Mouse (Mus musculus) heart, embryonic 14.5 days (tissue): ENCODE measurements around the gene Otud7a. TPM values are rescaled to one million over a fixed set of nuclear protein-coding genes. Genes with fewer than 3 reads are reported as not detected.
A peak's percentile ranks its signal among the peaks of the same experiment; 100 is the strongest.
"Not testable (repeated sequence)": the region's sequence is repeated elsewhere in the genome, so short reads cannot be mapped to it uniquely, and the experiment has no call there.

Experiments
- ATAC-seq: fragments of 200-750 bp; cut with Nextera tagmentation; 2 replicates; pipeline ENCODE4 v1.8.0; 2017; ENCODE audit warnings: low read depth, moderate TSS enrichment; ENCODE audit not compliant: insufficient number of reproducible peaks, insufficient read depth, low FRiP score
- H3K27ac ChIP-seq, 2 experiments: fragments of 200-500 bp in 1 of 2; fragments of 300-500 bp in 1 of 2; sonication (generic) in 1 of 2; replicated peaks in 1 of 2; 2 replicates each; pipeline ENCODE4 v1.5.1; 2012 to 2014; ENCODE audit warnings: low read depth in 2 of 2, low read length in 2 of 2, control low read depth in 1 of 2, mild to moderate bottlenecking in 1 of 2, mixed read lengths in 1 of 2; ENCODE audit not compliant: control insufficient read depth in 1 of 2, insufficient read depth in 1 of 2
- H3K27me3 ChIP-seq: fragments of 300-500 bp; sonication (generic); 2 replicates; pipeline ENCODE4 v1.6.1; 2014; ENCODE audit warnings: mild to moderate bottlenecking, low read length, control low read depth; ENCODE audit not compliant: control insufficient read depth, insufficient read depth
- H3K36me3 ChIP-seq: fragments of 300-500 bp; sonication (generic); 2 replicates; pipeline ENCODE4 v1.6.1; 2014; ENCODE audit warnings: mild to moderate bottlenecking, control low read depth, low read length, mixed read lengths; ENCODE audit not compliant: control insufficient read depth, insufficient read depth
- H3K4me1 ChIP-seq, 2 experiments: fragments of 200-500 bp in 1 of 2; fragments of 300-500 bp in 1 of 2; sonication (generic) in 1 of 2; 2 replicates each; pipeline ENCODE4 v1.6.1; 2012 to 2014; ENCODE audit warnings: low read length in 2 of 2, control low read depth in 1 of 2, mixed read lengths in 1 of 2; ENCODE audit not compliant: control insufficient read depth in 2 of 2, insufficient read depth in 2 of 2
- H3K4me2 ChIP-seq: fragments of 300-500 bp; sonication (generic); 2 replicates; pipeline ENCODE4 v1.6.1; 2014; ENCODE audit warnings: mild to moderate bottlenecking, low read length
- H3K4me3 ChIP-seq, 2 experiments: fragments of 200-500 bp in 1 of 2; fragments of 300-500 bp in 1 of 2; sonication (generic) in 1 of 2; 2 replicates each; pipeline ENCODE4 v1.5.1; 2012 to 2014; ENCODE audit warnings: low read length in 2 of 2, mild to moderate bottlenecking in 2 of 2, control low read depth in 1 of 2, low read depth in 1 of 2, moderate library complexity in 1 of 2; ENCODE audit not compliant: control insufficient read depth in 1 of 2, insufficient read depth in 1 of 2
- H3K9ac ChIP-seq: fragments of 300-500 bp; sonication (generic); 2 replicates; pipeline ENCODE4 v1.6.1; 2014; ENCODE audit warnings: mild to moderate bottlenecking, low read length
- H3K9me3 ChIP-seq: fragments of 300-500 bp; sonication (generic); 2 replicates; pipeline ENCODE4 v1.6.1; 2016; ENCODE audit warnings: low read length, control low read depth; ENCODE audit not compliant: control insufficient read depth
- WGBS: fragments of 180-500 bp; shearing (Covaris S2); extraction: QIAGEN DNeasy Blood & Tissue Kit; methylation state at CpG from one replicate; pipeline ENCODE4 v1.1.7; 2014; 5-methylcytosine and 5-hydroxymethylcytosine counted together
- polyA plus RNA-seq: library from polyadenylated mRNA; unstranded; fragments of >200 nt; fragmentation: Nextera tagmentation; extraction: Ambion mirVana; gene quantifications from 2 replicates; pipeline ENCODE4 v1.2.1, GENCODE M21; 2014

The Otud7a gene
- polyA plus RNA-seq, 1 experiment from 2014 or later, result 0.22 TPM

DNA sequence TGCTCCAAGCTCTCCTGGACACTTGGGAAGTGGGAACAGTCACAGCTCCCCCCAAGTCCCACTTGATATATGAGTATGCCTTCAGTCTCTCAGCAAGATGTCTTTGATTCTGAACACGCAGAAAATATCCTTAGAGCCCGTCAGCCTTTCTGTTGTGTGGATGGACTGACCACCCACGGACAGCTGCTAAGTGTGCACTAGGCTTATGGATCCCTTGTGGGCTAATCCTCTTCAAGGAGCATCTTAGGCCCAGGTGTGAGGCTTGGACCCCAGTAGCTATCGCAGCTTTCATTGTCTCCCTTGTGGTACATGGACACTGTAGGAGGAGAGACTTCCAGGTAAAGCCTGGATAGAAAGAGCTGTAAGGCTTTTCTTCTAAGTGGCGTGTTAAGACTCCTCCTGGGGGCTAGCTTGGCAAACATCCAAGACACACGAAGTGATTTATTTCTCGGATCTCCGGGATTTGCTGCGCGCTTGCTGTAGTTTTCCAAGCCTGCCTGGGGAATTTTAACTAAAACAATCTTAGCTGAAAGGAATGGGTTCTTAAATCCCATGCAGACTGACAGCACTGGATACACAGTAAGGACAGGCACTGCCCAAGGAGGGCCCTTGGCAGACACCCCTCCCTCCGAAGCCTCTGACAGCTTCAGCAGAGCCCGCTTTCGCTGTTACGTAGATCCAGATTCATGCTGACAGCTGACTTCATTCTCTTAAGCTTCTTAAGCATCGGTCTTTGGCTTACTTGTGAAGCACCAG, 223.6 kb downstream of the Otud7a start:
- WGBS, result 68% methylated on average over 15 of the region's 15 CpGs
- no peak overlapping the region for H3K4me2 ChIP-seq
- no peak overlapping the region for H3K9ac ChIP-seq
- no peak overlapping the region for H3K4me3 ChIP-seq
- H3K36me3 ChIP-seq, result no peaks in the 10 kb centered on the region
- no peaks in the 10 kb centered on the region for H3K4me1 ChIP-seq
- ATAC-seq, result no peak
- no peak overlapping the region for H3K27ac ChIP-seq
- H3K27me3 ChIP-seq, result no peaks in the 10 kb centered on the region
- no peaks in the 10 kb centered on the region for H3K9me3 ChIP-seq

DNA sequence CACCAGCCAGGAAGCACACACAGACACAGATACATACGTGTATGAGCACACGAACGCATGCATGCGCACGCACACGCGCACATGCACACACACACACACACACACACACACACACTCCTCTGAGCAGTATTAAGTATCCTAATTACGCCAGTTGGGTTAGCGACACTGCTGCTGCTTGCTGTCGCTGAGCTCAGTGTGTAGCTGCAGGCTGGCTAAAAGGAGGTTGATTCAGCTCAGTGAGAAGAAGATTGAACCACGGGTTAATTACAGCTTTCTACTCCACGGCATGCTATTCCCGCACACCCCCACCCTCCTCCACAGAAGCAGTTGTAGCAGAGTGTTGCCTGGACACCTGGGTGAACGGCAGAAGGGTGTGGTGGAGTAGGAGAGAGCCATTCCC, 224.4 kb downstream of the Otud7a start:
- no peak overlapping the region for H3K27ac ChIP-seq
- H3K9me3 ChIP-seq, result no peaks in the 10 kb centered on the region
- H3K4me1 ChIP-seq, result no peaks in the 10 kb centered on the region
- no peak overlapping the region for H3K4me2 ChIP-seq
- no peaks in the 10 kb centered on the region for H3K36me3 ChIP-seq
- WGBS, result 81% methylated on average over 14 of the region's 14 CpGs
- no peak for ATAC-seq
- H3K27me3 ChIP-seq, result no peaks in the 10 kb centered on the region
- no peak overlapping the region for H3K4me3 ChIP-seq
- H3K9ac ChIP-seq, result no peak overlapping the region

DNA sequence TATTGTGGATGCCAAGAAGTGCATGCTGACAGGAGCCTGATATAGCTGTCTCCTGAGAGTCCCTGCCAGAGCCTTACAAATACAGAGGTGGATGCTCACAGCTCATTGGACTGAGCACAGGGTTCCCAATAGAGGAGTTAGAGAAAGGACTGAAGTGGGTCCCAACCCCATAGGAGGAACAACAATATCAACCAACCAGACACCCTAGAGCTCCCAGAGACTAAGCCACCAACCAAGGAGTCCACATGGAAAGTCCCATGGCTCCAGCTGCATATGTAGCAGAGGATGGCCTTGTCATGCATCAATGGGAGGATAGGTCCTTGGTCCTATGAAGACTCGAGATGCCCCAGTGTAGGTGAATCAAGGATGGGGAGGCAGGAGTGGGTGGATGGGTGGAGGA, 226.4 kb downstream of the Otud7a start:
- WGBS, result 76% methylated on average over 1 of the region's 1 CpGs
- H3K36me3 ChIP-seq, H3K27me3 ChIP-seq, H3K27ac ChIP-seq, H3K4me3 ChIP-seq, H3K9ac ChIP-seq, H3K9me3 ChIP-seq, H3K4me1 ChIP-seq, ATAC-seq, H3K4me2 ChIP-seq: not testable (repeated sequence)

DNA sequence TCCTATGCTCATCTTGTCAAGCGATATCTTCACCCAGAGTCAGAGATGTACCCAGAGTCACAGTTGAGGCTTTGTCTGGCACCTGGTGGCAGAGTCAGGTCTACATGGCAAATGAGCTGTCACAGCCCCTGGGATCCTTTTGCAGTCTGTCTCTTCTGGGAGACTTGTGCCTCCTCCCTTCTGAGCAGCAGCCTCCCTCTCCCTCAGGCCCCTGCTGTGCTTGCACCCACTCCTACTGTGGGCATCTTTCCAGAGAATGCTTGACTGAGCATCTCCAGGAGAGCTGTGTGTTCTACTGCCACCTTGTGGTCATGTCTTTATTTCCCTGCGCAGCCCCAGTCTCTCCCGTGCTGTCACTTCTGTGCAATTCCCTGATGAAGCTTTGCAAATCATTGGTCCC, 227.4 kb downstream of the Otud7a start:
- Histone ChIP-seq H3K27ac (no peak overlapping the region), H3K4me3 (no peak overlapping the region), H3K27me3 (no peaks in the 10 kb centered on the region), H3K4me1 (peaks cover 2 to 7% of the 10 kb centered on the region in 2 experiments; a peak in 3 of 4 replicates), H3K4me2 (no peak overlapping the region), H3K9me3 (no peaks in the 10 kb centered on the region), H3K36me3 (no peaks in the 10 kb centered on the region), H3K9ac (no peak overlapping the region)
- peak; percentile 49; the same call in 1 of the 2 replicates for ATAC-seq
- 23% methylated on average over 3 of the region's 3 CpGs for WGBS

DNA sequence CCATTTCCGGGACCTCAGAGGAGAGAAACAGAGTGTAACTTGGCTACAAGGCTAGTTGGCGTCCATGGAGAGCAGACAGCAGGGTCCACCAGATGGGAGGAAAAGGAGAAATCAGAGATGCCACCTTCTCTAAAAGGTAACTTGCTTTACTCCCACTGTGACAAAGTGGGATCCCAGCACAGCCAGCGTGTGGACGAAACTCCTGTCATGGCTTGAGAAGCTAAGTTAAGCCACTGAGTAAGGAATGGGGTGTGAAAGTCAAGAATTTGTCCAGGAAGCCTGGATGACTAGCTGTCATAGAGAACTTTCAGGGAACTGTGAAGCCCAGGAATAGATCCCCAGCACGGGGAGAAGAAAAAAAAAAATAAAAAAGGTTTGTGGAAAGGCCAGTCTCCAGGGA, 232.1 kb downstream of the Otud7a start:
- no peak overlapping the region for H3K4me2 ChIP-seq
- H3K9me3 ChIP-seq, result no peaks in the 10 kb centered on the region
- no peaks in the 10 kb centered on the region for H3K36me3 ChIP-seq
- no peak overlapping the region for H3K9ac ChIP-seq
- H3K4me1 ChIP-seq, result peaks cover 6 to 20% of the 10 kb centered on the region in 2 experiments
- ATAC-seq, result no peak
- H3K27ac ChIP-seq, result peak overlapping the region in 1 of 2 experiments; percentile 53; a peak in 1 of 4 replicates
- no peaks in the 10 kb centered on the region for H3K27me3 ChIP-seq
- WGBS, result 57% methylated on average over 5 of the region's 5 CpGs
- H3K4me3 ChIP-seq, result no peak overlapping the region

DNA sequence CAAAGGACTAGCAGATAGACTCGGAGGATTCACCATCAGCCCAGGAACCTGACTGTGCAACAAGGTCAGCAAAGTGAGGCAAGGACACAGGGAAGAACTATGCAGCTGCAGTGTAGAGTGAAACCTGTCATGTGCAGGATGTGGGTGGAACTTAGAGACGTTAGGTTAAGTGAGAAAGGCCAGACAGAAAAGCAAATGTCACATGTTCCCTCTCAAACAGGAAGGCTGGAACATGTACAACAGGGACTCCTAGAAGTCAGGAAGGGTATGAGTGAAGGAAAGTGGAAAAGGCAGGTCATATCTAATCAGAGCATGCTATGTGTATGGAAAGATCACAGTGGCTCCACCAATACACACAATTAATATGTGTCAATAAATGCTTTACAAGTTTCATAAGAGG, 232.6 kb downstream of the Otud7a start:
- Histone ChIP-seq H3K27ac (peak overlapping the region; percentile 35 to 53; a peak in 3 of 4 replicates), H3K4me2 (no peak overlapping the region), H3K9me3 (no peaks in the 10 kb centered on the region), H3K4me3 (no peak overlapping the region), H3K4me1 (peaks cover 6 to 20% of the 10 kb centered on the region in 2 experiments), H3K36me3 (no peaks in the 10 kb centered on the region), H3K9ac (no peak overlapping the region), H3K27me3 (no peaks in the 10 kb centered on the region)
- ATAC-seq, result peak; percentile 66; the same call in 1 of the 2 replicates
- 3% methylated on average over 2 of the region's 2 CpGs for WGBS

DNA sequence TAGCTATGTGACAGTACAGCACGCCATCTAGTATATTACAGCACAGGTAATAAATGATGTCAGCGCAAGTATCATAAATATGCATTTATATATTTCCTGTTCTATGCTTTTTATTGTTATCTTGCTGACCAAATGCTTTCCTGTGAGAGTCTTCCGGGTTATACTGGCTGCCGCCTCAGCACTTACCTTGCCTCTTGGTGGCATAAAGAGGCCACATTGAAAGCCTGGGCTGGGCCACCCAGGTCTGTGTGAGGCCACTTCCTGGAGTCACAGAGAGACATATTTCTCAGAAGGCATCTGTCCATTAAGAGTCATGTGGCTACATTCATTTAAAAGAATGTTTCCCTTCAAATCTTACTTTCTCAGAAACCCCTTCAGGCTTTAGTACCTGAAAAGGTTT, 242.5 kb downstream of the Otud7a start:
- Histone ChIP-seq H3K9me3 (no peaks in the 10 kb centered on the region), H3K27ac (no peak overlapping the region), H3K4me1 (no peaks in the 10 kb centered on the region), H3K4me2 (no peak overlapping the region), H3K9ac (no peak overlapping the region), H3K27me3 (no peaks in the 10 kb centered on the region), H3K36me3 (no peaks in the 10 kb centered on the region), H3K4me3 (no peak overlapping the region)
- 78% methylated on average over 4 of the region's 4 CpGs for WGBS
- no peak for ATAC-seq

DNA sequence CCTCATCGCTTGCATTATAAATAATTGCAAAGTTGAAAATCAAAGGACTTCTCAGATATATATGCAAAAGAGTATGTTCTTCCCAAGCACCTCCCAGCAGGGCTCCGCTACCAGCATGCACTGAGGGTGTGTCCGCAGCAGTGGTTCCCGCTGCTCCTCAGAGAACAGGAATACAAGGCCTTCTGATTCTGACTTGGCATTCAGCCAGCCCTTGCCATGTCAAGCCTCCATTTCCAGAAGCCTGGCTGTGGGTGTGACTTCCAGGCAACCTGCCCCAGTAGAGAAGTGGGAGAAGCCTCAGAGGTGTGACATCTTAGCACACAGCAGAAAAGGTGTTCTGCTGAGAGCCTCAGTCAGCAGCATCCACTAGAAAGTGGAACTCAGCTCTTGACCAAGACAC, 253.4 kb downstream of the Otud7a start:
- Histone ChIP-seq H3K9ac (no peak overlapping the region), H3K27ac (no peak overlapping the region)
- WGBS, result 68% methylated on average over 4 of the region's 4 CpGs

More for the DNA sequence above, 253.4 kb downstream of the Otud7a start:
- no peak for ATAC-seq
- H3K4me3 ChIP-seq, result no peak overlapping the region
- H3K4me2 ChIP-seq, result no peak overlapping the region
- no peaks in the 10 kb centered on the region for H3K9me3 ChIP-seq
- no peaks in the 10 kb centered on the region for H3K4me1 ChIP-seq
- H3K36me3 ChIP-seq, result no peaks in the 10 kb centered on the region
- no peaks in the 10 kb centered on the region for H3K27me3 ChIP-seq
